Mouse (Mus musculus) CH12.LX (cell line): Measurements from ENCODE around the gene March8. TPM values are rescaled to one million over a fixed set of nuclear protein-coding genes. Genes with fewer than 3 reads are reported as not detected.
A peak's percentile ranks its signal among the peaks of the same experiment; 100 is the strongest.

Experiments
- DNase-seq: peaks from one replicate; pipeline ENCODE4 v3.0.0-alpha.2; 2013; ENCODE audit errors: extremely low read depth
- H3K27ac ChIP-seq: 2 replicates; pipeline ENCODE4 v1.5.1; 2012; ENCODE audit warnings: low read depth, mild to moderate bottlenecking, control low read depth, moderate library complexity; ENCODE audit not compliant: insufficient read depth
- H3K27me3 ChIP-seq: replicated peaks from 2 replicates; pipeline ENCODE3; 2012; ENCODE audit warnings: inconsistent platforms
- H3K36me3 ChIP-seq, 2 experiments: replicated peaks in 1 of 2; 2 replicates each; pipeline versions ENCODE3 to v1.6.1; 2012; ENCODE audit warnings: inconsistent platforms in 1 of 2, low read length in 1 of 2, mild to moderate bottlenecking in 1 of 2, mixed read lengths in 1 of 2, moderate library complexity in 1 of 2; ENCODE audit not compliant: control insufficient read depth in 1 of 2, insufficient read depth in 1 of 2
- H3K4me1 ChIP-seq, 2 experiments: 2 replicates each; pipeline ENCODE4 v1.6.1; 2012; ENCODE audit warnings: inconsistent platforms in 1 of 2, moderate library complexity in 1 of 2; ENCODE audit not compliant: insufficient read depth in 2 of 2, control insufficient read depth in 1 of 2
- H3K4me2 ChIP-seq: 2 replicates; pipeline ENCODE4 v1.6.1; 2012; ENCODE audit warnings: low read depth, mild to moderate bottlenecking, control low read depth; ENCODE audit not compliant: poor library complexity, insufficient read depth, severe bottlenecking
- H3K4me3 ChIP-seq, 3 experiments: fragments of 150-350 bp in 1 of 3; sonication (generic) in 1 of 3; replicated peaks in 1 of 3; 2 replicates each; pipeline versions ENCODE3 to v1.5.1; 2011 to 2012; ENCODE audit warnings: low read depth in 2 of 3, low read length in 2 of 3, mild to moderate bottlenecking in 2 of 3, moderate library complexity in 2 of 3, control low read depth in 1 of 3, improper control_type of control experiment in 1 of 3, inconsistent platforms in 1 of 3, mixed read lengths in 1 of 3; ENCODE audit not compliant: poor library complexity in 1 of 3
- H3K79me2 ChIP-seq: replicated peaks from 2 replicates; pipeline ENCODE4 v1.6.1; 2012; ENCODE audit warnings: mild to moderate bottlenecking, moderate library complexity; ENCODE audit not compliant: control insufficient read depth, poor library complexity, insufficient read depth, severe bottlenecking; ENCODE audit errors: extremely low read depth
- H3K9ac ChIP-seq: 2 replicates; pipeline ENCODE4 v1.6.1; 2012; ENCODE audit warnings: low read depth, mild to moderate bottlenecking, control low read depth, moderate library complexity; ENCODE audit not compliant: insufficient read depth
- H3K9me3 ChIP-seq: replicated peaks from 2 replicates; pipeline ENCODE3; 2012; ENCODE audit warnings: low read length, inconsistent platforms, mixed read lengths
- BHLHE40 ChIP-seq: IDR thresholded peaks from 2 replicates; pipeline ENCODE4 v1.6.1; 2011; ENCODE audit warnings: mild to moderate bottlenecking, low read depth, low read length, improper control_type of control experiment
- ETS1 ChIP-seq: conservative IDR thresholded peaks from 2 replicates; pipeline ENCODE4 v1.6.1; 2012; ENCODE audit warnings: low read depth, mild to moderate bottlenecking, inconsistent platforms, low read length, improper control_type of control experiment, moderate library complexity
- GABPA ChIP-seq: IDR thresholded peaks from 2 replicates; pipeline ENCODE4 v1.6.1; 2012; ENCODE audit warnings: low read depth, low read length, improper control_type of control experiment, inconsistent platforms; ENCODE audit not compliant: insufficient replicate concordance
- IRF4 ChIP-seq: IDR thresholded peaks from 2 replicates; pipeline ENCODE4 v1.6.1; 2014; ENCODE audit warnings: low read depth, mild to moderate bottlenecking, inconsistent platforms, low read length, improper control_type of control experiment
- JUN ChIP-seq: IDR thresholded peaks from 2 replicates; pipeline ENCODE4 v1.6.1; 2011; ENCODE audit warnings: low read depth, mild to moderate bottlenecking, low read length, improper control_type of control experiment, moderate library complexity; ENCODE audit not compliant: insufficient read depth
- JUND ChIP-seq: conservative IDR thresholded peaks from 2 replicates; pipeline ENCODE4 v1.6.1; 2011; ENCODE audit warnings: low read depth, low read length, improper control_type of control experiment
- MAX ChIP-seq: IDR thresholded peaks from 2 replicates; pipeline ENCODE4 v1.6.1; 2011; ENCODE audit warnings: low read length, improper control_type of control experiment
- MYC ChIP-seq: IDR thresholded peaks from 2 replicates; pipeline ENCODE4 v1.6.1; 2011; ENCODE audit warnings: low read depth, mild to moderate bottlenecking, improper control_type of control experiment, low read length
- POLR2AphosphoS2 ChIP-seq: IDR thresholded peaks from 2 replicates; pipeline ENCODE4 v1.6.1; 2011; ENCODE audit warnings: low read depth, low read length, improper control_type of control experiment
- TCF12 ChIP-seq: IDR thresholded peaks from 2 replicates; pipeline ENCODE4 v1.6.1; 2014; ENCODE audit warnings: low read depth, mild to moderate bottlenecking, inconsistent platforms, low read length, improper control_type of control experiment
- USF1 ChIP-seq: IDR thresholded peaks from 2 replicates; pipeline ENCODE4 v1.6.1; 2014; ENCODE audit warnings: low read depth, mild to moderate bottlenecking, inconsistent platforms, low read length, improper control_type of control experiment
- ZC3H11A ChIP-seq: IDR thresholded peaks from 2 replicates; pipeline ENCODE4 v1.6.1; 2012; ENCODE audit warnings: low read depth, mild to moderate bottlenecking, inconsistent platforms, low read length, improper control_type of control experiment
- ZKSCAN1 ChIP-seq: IDR thresholded peaks from 2 replicates; pipeline ENCODE4 v1.6.1; 2012; ENCODE audit warnings: low read depth, inconsistent platforms, low read length, improper control_type of control experiment, borderline replicate concordance
- dilution Hi-C: fragments of 300-500 bp; cut with MboI; formaldehyde crosslinking; loops from 2 replicates; pipeline ENCODE4 v1.14.3; 2020; ENCODE audit warnings: low sequenced_read_pairs; ENCODE audit not compliant: extremely low pct_unique_long_range_greater_than_20kb, extremely low pct_ligation_motif_present
- in situ Hi-C: fragments of 300-500 bp; cut with MboI; formaldehyde crosslinking; loops from 3 replicates; pipeline ENCODE4 v1.14.3; 2019; ENCODE audit warnings: low sequenced_read_pairs, low pct_ligation_motif_present, low pct_unique_long_range_greater_than_20kb, mixed read lengths
- polyA plus RNA-seq: library from polyadenylated mRNA; unstranded; fragments of >175 nt; gene quantifications from 2 replicates; pipeline ENCODE4 v1.2.1, GENCODE M21; 2012; ENCODE audit warnings: low read depth; ENCODE audit not compliant: insufficient read length
- total RNA-seq, 2 experiments: library from RNA; depleted of rRNA; stranded (reverse); fragments of 300-350 nt in 1 of 2; fragments of >200 nt in 1 of 2; gene quantifications; 2 replicates each; pipeline ENCODE4 v1.2.3; 2012 to 2014

The March8 gene
- total and polyA plus RNA-seq, 3 experiments: 4.9 to 7.8 (median 4.9) TPM

- peaks cover 0 to 6% of the 10 kb centered on the region in 2 experiments for H3K36me3 ChIP-seq
- H3K79me2 ChIP-seq: no peaks in the 10 kb centered on the region
- no peaks in the 10 kb centered on the region for H3K27me3 ChIP-seq
- TF ChIP-seq BHLHE40: no peak
- no peak for DNase-seq
- H3K4me3 ChIP-seq: no peak overlapping the region
- H3K27ac ChIP-seq: no peak overlapping the region
- H3K4me2 ChIP-seq: no peak overlapping the region
- peaks cover 11 to 61% of the 10 kb centered on the region in 2 experiments for H3K4me1 ChIP-seq
- dilution Hi-C loops: no loop called here
- in situ Hi-C loops: no loop called here
- no peaks in the 10 kb centered on the region for H3K9me3 ChIP-seq
- no peak overlapping the region for H3K9ac ChIP-seq
Measured at GRCm38 (mm10) chr6:116381605-116382004, 43.8 kb downstream of the March8 start.

- dilution Hi-C loops: no loop called here
- peaks cover 11 to 61% of the 10 kb centered on the region in 2 experiments for H3K4me1 ChIP-seq
- no peak overlapping the region for H3K9ac ChIP-seq
- in situ Hi-C loops: no loop called here
- H3K4me2 ChIP-seq: peak overlapping the region; percentile 22; the same call in 1 of the 2 replicates
- H3K27ac ChIP-seq: no peak overlapping the region
- DNase-seq: peak; percentile 41
- peaks cover 0 to 4% of the 10 kb centered on the region in 2 experiments for H3K36me3 ChIP-seq
- H3K27me3 ChIP-seq: no peaks in the 10 kb centered on the region
- H3K79me2 ChIP-seq: no peaks in the 10 kb centered on the region
- TF ChIP-seq ZC3H11A (no peak), MYC (no peak), JUN (no peak), BHLHE40 (peak; percentile 66), MAX (no peak), TCF12 (no peak), ETS1 (peak; percentile 24; the same call in 1 of the 2 replicates), ZKSCAN1 (no peak), JUND (no peak), GABPA (no peak), IRF4 (0 out of 2 replicates have a peak, but pooled peaks have one; percentile 12), USF1 (peak; percentile 9; the same call in 1 of the 2 replicates), POLR2AphosphoS2 (no peak)
- no peaks in the 10 kb centered on the region for H3K9me3 ChIP-seq
- peak overlapping the region in 1 of 3 experiments; percentile 29 for H3K4me3 ChIP-seq
Measured at GRCm38 (mm10) chr6:116383582-116383981, 45.8 kb downstream of the March8 start.
